Mouse (Mus musculus): Measurements from ENCODE around the gene H2-M1.

Gene H2-M1

DNA sequence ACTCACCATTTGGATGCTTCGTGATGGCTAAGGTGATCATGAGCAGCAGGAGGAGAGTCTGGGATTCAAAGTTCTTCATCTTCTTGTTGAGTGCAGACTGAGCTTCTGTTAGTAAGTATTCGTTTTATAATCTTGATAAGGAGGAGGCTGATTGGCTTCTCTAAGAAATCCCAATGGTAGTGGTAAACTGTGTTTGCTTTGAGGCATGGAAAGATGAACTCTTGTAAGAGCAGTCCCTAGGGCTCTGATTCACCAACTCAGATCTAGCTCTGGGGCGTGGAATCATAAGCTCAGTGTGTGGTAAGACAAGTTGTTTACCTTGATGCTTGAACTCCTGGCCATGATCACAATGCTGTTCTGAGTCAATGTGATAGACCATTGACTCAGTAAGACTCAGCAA is at the start of gene H2-M1:
H2-M1 (minus strand) TSS at position 101 of the 400 bp plus-strand sequence.
- no peak for DNase-seq (ENCODE audit: extremely low spot score, low read depth, low spot score)

- no peak for DNase-seq (ENCODE audit: extremely low spot score, low read depth, low spot score)
These were observed 25.7 kb upstream of the H2-M1 start for GRCm38 (mm10) chr17:36697693-36698092.

- no peak for DNase-seq (ENCODE audit: extremely low spot score, low read depth, low spot score)
These were observed 29.5 kb downstream of the H2-M1 start, which contains the start of gene H2-M9 for GRCm38 (mm10) chr17:36642566-36642965. TSS of gene H2-M9 (minus strand) at chr17:36642666.
